Mouse (Mus musculus): ENCODE data around the gene Ttll3. TPM values are rescaled to one million over a fixed set of nuclear protein-coding genes. Genes with fewer than 3 reads are reported as not detected.

Gene Ttll3
- polyA plus RNA-seq (2012; rRNA removed): 1.7 and 2.2 TPM in 2 replicates

GRCm38 (mm10) chr6:113388960-113389359, at the start of gene Ttll3:
Gene Ttll3, plus strand, starts transcription at chr6:113389260.

GRCm38 (mm10) chr6:113343177-113344092, 45.6 kb upstream of the Ttll3 start, which contains the start of gene Camk1:
Gene Camk1, minus strand, starts transcription at chr6:113343984.

GRCm38 (mm10) chr6:113377496-113378385, 11.3 kb upstream of the Ttll3 start, which contains the start of the genes Tada3 and Arpc4:
Gene Tada3, minus strand, starts transcription at chr6:113377883.
Gene Arpc4, plus strand, starts transcription at chr6:113378115.

GRCm38 (mm10) chr6:113419199-113419587, 30.1 kb downstream of the Ttll3 start, which contains the start of gene Rpusd3:
Gene Rpusd3, minus strand, starts transcription at chr6:113419340.

GRCm38 (mm10) chr6:113435664-113436205, 46.7 kb downstream of the Ttll3 start, which contains the start of gene Cidec:
Gene Cidec, minus strand, starts transcription at chr6:113435760.

GRCm38 (mm10) chr6:113442442-113443090, 53.5 kb downstream of the Ttll3 start, which contains the start of gene Jagn1:
Gene Jagn1, plus strand, starts transcription at chr6:113442569.

GRCm38 (mm10) chr6:113457952-113458534, 69.0 kb downstream of the Ttll3 start, which contains the start of gene Il17re:
Gene Il17re, plus strand, starts transcription at chr6:113458484.

Other genes with a start within 250 kb of the Ttll3 start
- 0.02 TPM in 2 replicates for gene Lhfpl4, start 193.9 kb upstream of the Ttll3 start, polyA plus RNA-seq (2012; rRNA removed)
- 10.2 and 11.7 TPM in 2 replicates for gene Mtmr14, start 151.4 kb upstream of the Ttll3 start, polyA plus RNA-seq (2012; rRNA removed)
- gene Cpne9, start 107.0 kb upstream of the Ttll3 start, polyA plus RNA-seq (2012; rRNA removed): 0.01 and 0.02 TPM in 2 replicates
- gene Brpf1, start 82.1 kb upstream of the Ttll3 start, polyA plus RNA-seq (2012; rRNA removed): 10.3 and 12.5 TPM in 2 replicates
- 7.3 and 8.2 TPM in 2 replicates for gene Ogg1, start 62.3 kb upstream of the Ttll3 start, polyA plus RNA-seq (2012; rRNA removed)
- gene Camk1, start 45.3 kb upstream of the Ttll3 start, polyA plus RNA-seq (2012; rRNA removed): 8.9 and 9.5 TPM in 2 replicates
- 14.0 and 15.7 TPM in 2 replicates for gene Tada3, start 11.4 kb upstream of the Ttll3 start, polyA plus RNA-seq (2012; rRNA removed)
- gene Arpc4, start 11.1 kb upstream of the Ttll3 start, polyA plus RNA-seq (2012; rRNA removed): 39.9 and 50.0 TPM in 2 replicates
- 10.2 and 11.6 TPM in 2 replicates for gene Rpusd3, start 30.1 kb downstream of the Ttll3 start, polyA plus RNA-seq (2012; rRNA removed)
- gene Cidec, start 46.5 kb downstream of the Ttll3 start, polyA plus RNA-seq (2012; rRNA removed): 0.02 TPM in 1 of 2 replicates, not detected in the other
- gene Jagn1, start 53.3 kb downstream of the Ttll3 start, polyA plus RNA-seq (2012; rRNA removed): 21.3 and 24.6 TPM in 2 replicates
- gene Il17re, start 69.2 kb downstream of the Ttll3 start, polyA plus RNA-seq (2012; rRNA removed): 0.08 and 0.14 TPM in 2 replicates
- 3.1 and 3.4 TPM in 2 replicates for gene Il17rc, start 82.2 kb downstream of the Ttll3 start, polyA plus RNA-seq (2012; rRNA removed)
- 2.8 and 3.3 TPM in 2 replicates for gene Creld1, start 94.0 kb downstream of the Ttll3 start, polyA plus RNA-seq (2012; rRNA removed)
- 0.01 TPM in 1 of 2 replicates, not detected in the other for gene Prrt3, start 112.7 kb downstream of the Ttll3 start, polyA plus RNA-seq (2012; rRNA removed)
- gene Emc3, start 142.4 kb downstream of the Ttll3 start, polyA plus RNA-seq (2012; rRNA removed): 19.8 and 23.1 TPM in 2 replicates
- gene Fancd2, start 142.4 kb downstream of the Ttll3 start, polyA plus RNA-seq (2012; rRNA removed): 7.8 and 9.5 TPM in 2 replicates
- gene Fancd2os, start 211.5 kb downstream of the Ttll3 start, polyA plus RNA-seq (2012; rRNA removed): not detected in 2 replicates
- gene Brk1, start 215.5 kb downstream of the Ttll3 start, polyA plus RNA-seq (2012; rRNA removed): 67.4 and 76.9 TPM in 2 replicates
- gene Vhl, start 234.7 kb downstream of the Ttll3 start, polyA plus RNA-seq (2012; rRNA removed): 3.8 and 4.0 TPM in 2 replicates
- 21.7 and 29.0 TPM in 2 replicates for gene Irak2, start 249.2 kb downstream of the Ttll3 start, polyA plus RNA-seq (2012; rRNA removed)

All from liver, embryonic 14 days (tissue).